Mouse (Mus musculus): ENCODE measurements around the gene Klhl32.

- TF ChIP-seq CTCF (IDR thresholded peaks at IDR 0.05; ENCODE audit: extremely low read depth, insufficient read depth, insufficient read length, insufficient replicate concordance) (no peak), POLR2A (IDR thresholded peaks at IDR 0.05; ENCODE audit: low read depth, low read length) (no peak)
These were observed 219.6 kb downstream of the Klhl32 start for GRCm38 (mm10) chr4:24631177-24631911.

Measured in spleen, adult 2 months (tissue).